Mouse (Mus musculus): ENCODE results near the gene Tmprss15. TPM values are rescaled to one million over a fixed set of nuclear protein-coding genes. Genes with fewer than 3 reads are reported as not detected.

Gene Tmprss15
- total and polyA plus RNA-seq, 3 experiments, result not detected

DNA sequence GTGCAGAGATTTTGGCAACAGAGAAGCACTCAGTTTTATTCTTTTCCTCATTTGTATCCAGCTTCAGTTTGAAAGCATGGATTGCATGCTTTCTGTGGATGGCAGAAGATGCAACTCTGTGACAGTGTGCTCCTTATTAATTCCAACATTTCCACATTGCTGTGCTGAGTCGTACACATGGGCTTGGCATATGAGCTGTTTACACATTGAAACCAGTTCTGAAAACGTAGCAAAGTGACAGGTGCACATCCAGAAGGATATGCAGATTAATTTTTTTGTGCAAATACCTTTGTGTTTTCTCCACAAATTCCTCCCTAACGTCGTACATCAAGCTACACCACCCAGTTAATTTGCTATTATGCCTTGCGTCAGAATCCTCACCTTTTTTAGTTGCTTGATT lies 168.3 kb downstream of the Tmprss15 start:
- no peak for DNase-seq

Other genes starting within 250 kb of the Tmprss15 start
- under 1 TPM; 0.66 to 0.69 TPM for gene Chodl, start 160.1 kb downstream of the Tmprss15 start, total RNA-seq (2021)
- 0.13 and 0.15 TPM in 2 replicates for gene Chodl, start 160.1 kb downstream of the Tmprss15 start, polyA plus RNA-seq (2012; rRNA removed)